Mouse (Mus musculus): ENCODE data around the gene Errfi1. TPM values are rescaled to one million over a fixed set of nuclear protein-coding genes. Genes with fewer than 3 reads are reported as not detected.

Errfi1 gene
- polyA plus RNA-seq, 1 experiment = 17.2 TPM

DNA sequence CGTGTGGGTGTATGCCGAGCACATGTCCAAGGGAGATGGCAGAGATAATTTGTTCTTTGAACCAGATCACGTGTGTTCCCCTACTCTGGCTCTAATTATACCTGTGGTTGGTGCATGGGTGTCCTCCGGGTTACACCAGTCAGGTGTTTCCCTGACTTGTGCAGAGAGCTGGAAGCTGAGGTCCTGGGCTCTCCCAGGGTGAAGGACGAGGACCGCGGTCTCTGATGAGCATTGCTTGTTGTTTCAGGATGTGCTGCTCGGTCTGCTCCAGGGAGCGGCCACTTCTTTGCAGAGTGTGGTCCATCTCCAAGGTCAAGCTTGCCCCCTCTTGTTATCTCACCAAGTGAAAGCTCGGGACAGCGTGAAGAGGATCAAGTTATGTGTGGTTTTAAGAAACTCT lies 12.3 kb downstream of the Errfi1 start:
- peaks cover 19% of the 10 kb centered on the region for H3K36me3 ChIP-seq (ENCODE audit: control insufficient read depth, insufficient read depth, low read length)
- no peak for DNase-seq
- WGBS = 91% methylated on average over 11 of the region's 11 CpGs
- H3K27ac ChIP-seq (ENCODE audit: control insufficient read depth, insufficient read depth, low read length) = no peak overlapping the region
- no peaks in the 10 kb centered on the region; the same call in 1 of the 2 replicates for H3K4me1 ChIP-seq (replicated peaks; ENCODE audit: control insufficient read depth, insufficient read depth, low read length)
- TF ChIP-seq CTCF (IDR thresholded peaks at IDR 0.05; ENCODE audit: borderline replicate concordance, control insufficient read depth, extremely low read depth, insufficient read depth, low read length, poor library complexity) (no peak), POLR2A (IDR thresholded peaks at IDR 0.05; ENCODE audit: control insufficient read depth, extremely low read depth, insufficient read depth, low read length, poor library complexity) (no peak)
- H3K4me3 ChIP-seq (ENCODE audit: control insufficient read depth, insufficient read depth, low read length) = no peak overlapping the region
- H3K27me3 ChIP-seq (ENCODE audit: control insufficient read depth, insufficient read depth, low read length) = no peaks in the 10 kb centered on the region

GRCm38 (mm10) chr4:150866494-150866893 lies 12.8 kb downstream of the Errfi1 start:
- H3K27me3 ChIP-seq (ENCODE audit: control insufficient read depth, insufficient read depth, low read length) = no peaks in the 10 kb centered on the region
- H3K36me3 ChIP-seq (ENCODE audit: control insufficient read depth, insufficient read depth, low read length) = peaks cover 19% of the 10 kb centered on the region
- no peak for TF ChIP-seq CTCF (IDR thresholded peaks at IDR 0.05; ENCODE audit: borderline replicate concordance, control insufficient read depth, extremely low read depth, insufficient read depth, low read length, poor library complexity)
- no peak for TF ChIP-seq POLR2A (IDR thresholded peaks at IDR 0.05; ENCODE audit: control insufficient read depth, extremely low read depth, insufficient read depth, low read length, poor library complexity)
- WGBS = 98% methylated on average over 10 of the region's 12 CpGs
- no peak overlapping the region for H3K4me3 ChIP-seq (ENCODE audit: control insufficient read depth, insufficient read depth, low read length)
- no peak overlapping the region for H3K27ac ChIP-seq (ENCODE audit: control insufficient read depth, insufficient read depth, low read length)
- no peaks in the 10 kb centered on the region; the same call in 1 of the 2 replicates for H3K4me1 ChIP-seq (replicated peaks; ENCODE audit: control insufficient read depth, insufficient read depth, low read length)
- no peak for DNase-seq

DNA sequence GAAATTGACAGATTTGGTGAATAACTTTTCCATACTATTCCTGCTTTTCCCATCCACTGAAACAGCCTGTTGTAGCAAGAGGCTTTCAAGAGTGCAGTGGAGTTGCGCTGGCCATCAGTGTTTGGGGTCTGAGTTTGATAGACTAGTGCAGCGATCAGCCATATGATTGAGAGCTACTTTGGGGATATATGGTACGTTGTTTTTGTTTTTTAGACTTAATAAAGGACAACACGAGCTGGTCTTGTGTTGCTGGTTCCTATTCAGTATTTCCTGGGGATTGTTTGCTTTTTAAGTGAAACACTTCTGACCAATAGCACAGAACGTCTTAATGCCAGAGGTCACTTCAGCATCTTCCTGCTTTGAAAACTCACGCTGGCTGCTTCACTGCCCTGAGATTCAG lies 14.4 kb downstream of the Errfi1 start:
- 95% methylated on average over 6 of the region's 6 CpGs for WGBS
- H3K27ac ChIP-seq (ENCODE audit: control insufficient read depth, insufficient read depth, low read length) = no peak overlapping the region

DNA sequence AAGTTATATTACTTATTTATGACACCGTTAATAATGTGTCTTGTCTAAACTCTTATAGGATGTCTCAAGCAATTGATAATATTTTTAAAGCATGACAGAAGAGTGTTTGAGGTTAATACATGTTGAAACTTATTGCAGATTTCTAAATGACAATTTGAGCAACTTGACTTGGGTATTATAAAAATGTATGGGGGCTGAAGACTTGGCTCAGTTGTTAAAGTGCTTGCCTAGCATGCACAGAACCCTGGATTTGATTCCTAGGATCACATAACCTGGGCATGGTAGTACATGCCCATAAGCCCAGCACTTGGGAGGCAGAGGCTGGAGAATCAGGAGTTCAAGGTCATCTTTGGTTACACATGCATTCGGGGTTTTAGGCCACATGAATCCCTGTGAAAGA lies 15.1 kb downstream of the Errfi1 start:
- no peak overlapping the region for H3K4me3 ChIP-seq (ENCODE audit: control insufficient read depth, insufficient read depth, low read length)
- no peaks in the 10 kb centered on the region; the same call in 1 of the 2 replicates for H3K4me1 ChIP-seq (replicated peaks; ENCODE audit: control insufficient read depth, insufficient read depth, low read length)
- DNase-seq = no peak
- H3K36me3 ChIP-seq (ENCODE audit: control insufficient read depth, insufficient read depth, low read length) = peaks cover 19% of the 10 kb centered on the region
- TF ChIP-seq POLR2A (IDR thresholded peaks at IDR 0.05; ENCODE audit: control insufficient read depth, extremely low read depth, insufficient read depth, low read length, poor library complexity) = no peak
- H3K27ac ChIP-seq (ENCODE audit: control insufficient read depth, insufficient read depth, low read length) = no peak overlapping the region
- no peaks in the 10 kb centered on the region for H3K27me3 ChIP-seq (ENCODE audit: control insufficient read depth, insufficient read depth, low read length)
- WGBS = 92% methylated on average over 2 of the region's 2 CpGs

More for the DNA sequence above, 14.4 kb downstream of the Errfi1 start:
- Histone ChIP-seq H3K4me1 (replicated peaks; ENCODE audit: control insufficient read depth, insufficient read depth, low read length) (no peaks in the 10 kb centered on the region; the same call in 1 of the 2 replicates), H3K36me3 (ENCODE audit: control insufficient read depth, insufficient read depth, low read length) (peaks cover 19% of the 10 kb centered on the region), H3K4me3 (ENCODE audit: control insufficient read depth, insufficient read depth, low read length) (no peak overlapping the region), H3K27me3 (ENCODE audit: control insufficient read depth, insufficient read depth, low read length) (no peaks in the 10 kb centered on the region)
- TF ChIP-seq CTCF (IDR thresholded peaks at IDR 0.05; ENCODE audit: borderline replicate concordance, control insufficient read depth, extremely low read depth, insufficient read depth, low read length, poor library complexity) (no peak), POLR2A (IDR thresholded peaks at IDR 0.05; ENCODE audit: control insufficient read depth, extremely low read depth, insufficient read depth, low read length, poor library complexity) (no peak)
- no peak for DNase-seq

DNA sequence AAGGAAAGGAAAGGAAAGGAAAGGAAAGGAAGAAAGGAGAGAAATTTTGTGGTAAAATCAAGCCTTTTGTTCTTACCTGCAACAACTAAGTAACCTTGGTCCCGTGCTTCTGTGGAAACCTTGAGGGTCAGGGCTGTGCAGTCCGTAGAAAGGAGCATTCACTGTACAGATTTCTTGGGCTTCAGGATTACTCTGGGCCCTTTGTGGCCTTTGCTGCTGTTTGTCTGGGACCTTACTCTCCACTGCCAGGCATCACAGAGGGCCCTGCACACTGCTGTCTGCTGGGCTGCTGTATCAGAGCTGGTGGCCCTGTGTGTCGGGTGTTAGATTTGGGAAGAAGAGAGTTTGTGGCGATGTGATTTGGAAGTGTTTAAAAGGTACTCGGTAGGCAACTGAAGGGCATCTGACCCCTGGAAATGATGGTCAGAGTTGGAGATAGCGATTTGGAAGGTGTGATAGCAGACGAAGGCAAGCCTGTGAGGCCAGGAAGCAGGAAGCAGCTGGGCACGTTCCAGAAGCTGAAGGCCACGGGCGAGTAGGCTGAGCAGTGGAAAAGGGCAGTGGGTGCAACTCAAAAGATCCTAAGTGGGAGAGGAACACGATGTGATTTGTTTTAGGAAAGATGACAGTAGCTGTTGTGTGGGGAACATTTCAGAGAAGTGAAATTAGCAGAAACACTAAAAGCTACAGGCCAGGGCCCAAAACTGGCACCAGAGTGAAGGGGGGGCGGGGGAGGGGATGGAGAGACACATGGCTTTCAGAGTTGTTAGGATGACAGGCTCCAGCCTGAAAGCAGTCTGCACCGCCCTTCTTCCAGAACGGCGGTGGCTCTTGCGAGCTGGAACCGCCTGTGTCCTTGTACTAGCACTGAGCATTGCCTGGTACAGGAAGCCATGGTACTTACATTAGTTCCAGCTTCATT lies 15.8 kb downstream of the Errfi1 start:
- H3K4me1 ChIP-seq (replicated peaks; ENCODE audit: control insufficient read depth, insufficient read depth, low read length) = peaks cover 5% of the 10 kb centered on the region; the same call in 1 of the 2 replicates
- no peak for TF ChIP-seq POLR2A (IDR thresholded peaks at IDR 0.05; ENCODE audit: control insufficient read depth, extremely low read depth, insufficient read depth, low read length, poor library complexity)
- TF ChIP-seq CTCF (IDR thresholded peaks at IDR 0.05; ENCODE audit: borderline replicate concordance, control insufficient read depth, extremely low read depth, insufficient read depth, low read length, poor library complexity) = no peak
- no peak overlapping the region for H3K4me3 ChIP-seq (ENCODE audit: control insufficient read depth, insufficient read depth, low read length)
- DNase-seq = no peak
- H3K27ac ChIP-seq (ENCODE audit: control insufficient read depth, insufficient read depth, low read length) = no peak overlapping the region
- 68% methylated on average over 17 of the region's 17 CpGs for WGBS
- H3K27me3 ChIP-seq (ENCODE audit: control insufficient read depth, insufficient read depth, low read length) = no peaks in the 10 kb centered on the region
- H3K36me3 ChIP-seq (ENCODE audit: control insufficient read depth, insufficient read depth, low read length) = peaks cover 19% of the 10 kb centered on the region

GRCm38 (mm10) chr4:150870963-150871391 lies 17.3 kb downstream of the Errfi1 start:
- TF ChIP-seq CTCF (IDR thresholded peaks at IDR 0.05; ENCODE audit: borderline replicate concordance, control insufficient read depth, extremely low read depth, insufficient read depth, low read length, poor library complexity) (no peak), POLR2A (IDR thresholded peaks at IDR 0.05; ENCODE audit: control insufficient read depth, extremely low read depth, insufficient read depth, low read length, poor library complexity) (no peak)
- peaks cover 19% of the 10 kb centered on the region for H3K36me3 ChIP-seq (ENCODE audit: control insufficient read depth, insufficient read depth, low read length)
- peaks cover 10% of the 10 kb centered on the region for H3K4me1 ChIP-seq (replicated peaks; ENCODE audit: control insufficient read depth, insufficient read depth, low read length)
- DNase-seq = no peak
- H3K27ac ChIP-seq (ENCODE audit: control insufficient read depth, insufficient read depth, low read length) = peak overlapping the region; percentile 6; the same call in 1 of the 2 replicates
- no peak overlapping the region for H3K4me3 ChIP-seq (ENCODE audit: control insufficient read depth, insufficient read depth, low read length)
- 94% methylated on average over 13 of the region's 13 CpGs for WGBS
- H3K27me3 ChIP-seq (ENCODE audit: control insufficient read depth, insufficient read depth, low read length) = no peaks in the 10 kb centered on the region
